Mouse (Mus musculus) ES-Bruce4 (cell line): ENCODE data around the gene Olfr887. TPM values are rescaled to one million over a fixed set of nuclear protein-coding genes. Genes with fewer than 3 reads are reported as not detected.

Experiments used
- H3K27ac ChIP-seq: 2 replicates; pipeline ENCODE4 v1.5.1; 2012; ENCODE audit warnings: low read length, inconsistent platforms; ENCODE audit not compliant: insufficient read depth
- H3K27me3 ChIP-seq: 2 replicates; pipeline ENCODE4 v1.6.1; 2012; ENCODE audit warnings: mild to moderate bottlenecking, low read length, inconsistent platforms; ENCODE audit not compliant: control insufficient read depth, poor library complexity, insufficient read depth, severe bottlenecking
- H3K36me3 ChIP-seq: 2 replicates; pipeline ENCODE4 v1.6.1; 2012; ENCODE audit warnings: inconsistent platforms, mild to moderate bottlenecking, low read length, moderate library complexity; ENCODE audit not compliant: control insufficient read depth, poor library complexity, insufficient read depth, severe bottlenecking
- H3K4me1 ChIP-seq: one replicate; pipeline ENCODE4 v1.8.1; 2011; ENCODE audit warnings: low read length; ENCODE audit not compliant: control insufficient read depth, insufficient read depth
- H3K4me3 ChIP-seq: 2 replicates; pipeline ENCODE4 v1.5.1; 2011; ENCODE audit warnings: low read depth, mild to moderate bottlenecking, low read length
- H3K9ac ChIP-seq: 2 replicates; pipeline ENCODE4 v1.6.1; 2012; ENCODE audit warnings: low read depth, mild to moderate bottlenecking, inconsistent platforms; ENCODE audit not compliant: poor library complexity, severe bottlenecking
- H3K9me3 ChIP-seq: replicated peaks from 2 replicates; pipeline ENCODE4 v1.6.1; 2012; ENCODE audit warnings: mild to moderate bottlenecking, low read length, inconsistent platforms; ENCODE audit not compliant: control insufficient read depth, poor library complexity, insufficient read depth, severe bottlenecking
- CTCF ChIP-seq: IDR thresholded peaks from one replicate; pipeline ENCODE4 v1.8.1; 2011; ENCODE audit warnings: low read depth, low read length
- EP300 ChIP-seq: IDR thresholded peaks from 2 replicates; pipeline ENCODE4 v1.6.1; 2011; ENCODE audit warnings: low read depth, low read length; ENCODE audit not compliant: insufficient read depth
- POLR2A ChIP-seq: IDR thresholded peaks from one replicate; pipeline ENCODE4 v1.8.1; 2011; ENCODE audit warnings: low read length; ENCODE audit not compliant: insufficient read depth
- polyA plus RNA-seq: library from polyadenylated mRNA; stranded (reverse); fragments of >200 nt; gene quantifications from 2 replicates; pipeline ENCODE4 v1.2.4, GENCODE M21; 2011; ENCODE audit warnings: low read depth; ENCODE audit not compliant: missing spikeins, insufficient read depth, insufficient read length

The Olfr887 gene
- polyA plus RNA-seq, result not detected in 2 replicates

DNA sequence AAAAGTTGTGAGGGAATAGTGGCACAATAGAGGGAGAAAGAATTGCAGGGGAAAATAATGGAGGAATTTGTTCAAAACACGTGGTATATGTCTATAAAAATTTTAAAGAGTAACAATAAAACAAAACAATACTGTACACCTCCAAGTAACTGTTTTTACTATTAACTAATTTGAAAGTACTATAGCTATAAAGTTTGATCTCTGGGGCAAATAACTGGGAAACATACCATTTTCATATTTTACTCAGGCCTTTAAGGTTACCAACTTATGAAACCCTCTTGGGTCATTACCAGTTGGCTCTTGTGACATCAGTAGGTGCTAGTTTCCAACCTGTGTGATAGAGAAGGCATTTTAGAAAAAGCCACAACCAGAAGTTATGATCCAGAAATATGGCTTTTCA is at the start of gene Olfr887:
Gene Olfr887 (plus strand): TSS at position 301 of the 400 bp plus-strand sequence.
- no peak within 1 kb of the TSS for H3K27ac ChIP-seq
- no peaks in the 10 kb centered on the region for H3K9me3 ChIP-seq
- H3K27me3 ChIP-seq, result no peaks in the 10 kb centered on the region
- H3K9ac ChIP-seq, result no peak within 1 kb of the TSS
- H3K4me3 ChIP-seq, result no peak within 1 kb of the TSS
- TF ChIP-seq EP300 (no peak), CTCF (no peak), POLR2A (no peak)
- H3K36me3 ChIP-seq, result no peaks in the 10 kb centered on the region
- H3K4me1 ChIP-seq, result no peaks in the 10 kb centered on the region

DNA sequence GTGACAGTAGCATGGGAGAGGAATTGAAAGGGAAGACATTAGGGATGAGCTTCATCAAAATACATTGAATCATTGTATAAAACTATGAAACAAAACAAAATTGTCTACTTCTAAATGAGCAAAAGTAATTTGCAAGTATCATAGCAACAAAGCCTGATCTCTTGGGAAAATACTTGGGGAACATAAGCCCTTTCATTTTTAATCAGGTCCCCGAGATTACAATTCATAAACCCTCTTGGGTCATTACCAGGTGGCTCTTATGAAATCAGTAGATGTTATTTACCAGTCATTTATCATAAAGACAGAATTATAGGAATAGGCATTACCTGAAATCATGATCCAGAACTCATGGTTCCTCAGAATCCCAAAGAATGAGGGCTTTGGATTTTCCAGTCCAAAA is 37.6 kb upstream of the Olfr887 start, which contains the start of gene Olfr884:
Gene Olfr884 (plus strand): TSS at position 301 of the 400 bp plus-strand sequence.
- Histone ChIP-seq H3K36me3 (no peaks in the 10 kb centered on the region), H3K4me1 (no peaks in the 10 kb centered on the region), H3K27me3 (no peaks in the 10 kb centered on the region), H3K27ac (no peak within 1 kb of the TSS), H3K9me3 (no peaks in the 10 kb centered on the region), H3K4me3 (no peak within 1 kb of the TSS), H3K9ac (no peak within 1 kb of the TSS)
- TF ChIP-seq POLR2A, result no peak
- no peak for TF ChIP-seq CTCF
- TF ChIP-seq EP300, result no peak

DNA sequence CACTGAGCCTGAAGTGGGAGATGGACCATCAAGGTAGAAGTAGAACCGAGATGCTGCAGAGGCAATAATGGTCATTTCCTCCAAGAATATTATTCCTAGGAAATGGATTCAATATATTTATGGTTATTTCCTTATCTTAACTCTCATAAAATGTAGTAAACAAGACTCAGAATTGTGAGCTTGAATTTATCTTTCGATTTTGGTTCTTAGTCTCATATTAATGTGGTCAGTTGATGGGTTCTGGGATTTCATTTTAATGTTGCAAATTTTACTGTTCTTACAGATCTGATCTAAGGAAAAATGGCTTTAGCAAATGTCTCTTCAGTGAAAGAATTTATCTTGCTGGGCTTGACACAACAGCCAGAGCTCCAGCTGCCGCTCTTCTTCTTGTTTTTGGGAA is 22.9 kb upstream of the Olfr887 start, which contains the start of gene Olfr885:
Gene Olfr885 (plus strand): TSS at position 301 of the 400 bp plus-strand sequence.
- Histone ChIP-seq H3K36me3 (no peaks in the 10 kb centered on the region), H3K4me1 (no peaks in the 10 kb centered on the region), H3K27me3 (no peaks in the 10 kb centered on the region), H3K9ac (no peak within 1 kb of the TSS), H3K27ac (no peak within 1 kb of the TSS), H3K9me3 (no peaks in the 10 kb centered on the region), H3K4me3 (no peak within 1 kb of the TSS)
- no peak for TF ChIP-seq POLR2A
- no peak for TF ChIP-seq CTCF
- TF ChIP-seq EP300, result no peak

DNA sequence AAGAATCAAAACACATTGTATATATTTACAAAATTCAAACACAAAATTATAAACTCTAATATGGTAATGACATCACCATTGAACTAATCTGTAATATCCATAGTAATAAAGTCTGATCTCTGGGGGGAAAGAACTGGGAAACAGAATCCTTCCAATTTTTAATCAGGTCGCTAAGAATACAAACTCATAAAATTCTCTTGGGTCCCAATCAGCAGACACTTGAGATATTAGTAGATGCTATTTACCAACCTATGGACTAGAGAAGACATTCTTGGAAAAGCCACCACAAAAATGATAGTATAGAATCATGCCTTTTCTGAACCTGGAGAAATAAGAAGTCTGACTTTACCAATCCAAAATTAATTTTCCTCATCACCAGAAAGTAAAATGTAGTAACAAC is 24.0 kb downstream of the Olfr887 start, which contains the start of gene Olfr888:
Gene Olfr888 (plus strand): TSS at position 301 of the 400 bp plus-strand sequence.
- no peaks in the 10 kb centered on the region for H3K27me3 ChIP-seq
- H3K4me1 ChIP-seq, result no peaks in the 10 kb centered on the region
- no peak for TF ChIP-seq CTCF
- no peak for TF ChIP-seq EP300
- TF ChIP-seq POLR2A, result no peak
- no peak within 1 kb of the TSS for H3K4me3 ChIP-seq
- H3K9ac ChIP-seq, result no peak within 1 kb of the TSS
- H3K27ac ChIP-seq, result no peak within 1 kb of the TSS
- H3K9me3 ChIP-seq, result no peaks in the 10 kb centered on the region
- H3K36me3 ChIP-seq, result no peaks in the 10 kb centered on the region

DNA sequence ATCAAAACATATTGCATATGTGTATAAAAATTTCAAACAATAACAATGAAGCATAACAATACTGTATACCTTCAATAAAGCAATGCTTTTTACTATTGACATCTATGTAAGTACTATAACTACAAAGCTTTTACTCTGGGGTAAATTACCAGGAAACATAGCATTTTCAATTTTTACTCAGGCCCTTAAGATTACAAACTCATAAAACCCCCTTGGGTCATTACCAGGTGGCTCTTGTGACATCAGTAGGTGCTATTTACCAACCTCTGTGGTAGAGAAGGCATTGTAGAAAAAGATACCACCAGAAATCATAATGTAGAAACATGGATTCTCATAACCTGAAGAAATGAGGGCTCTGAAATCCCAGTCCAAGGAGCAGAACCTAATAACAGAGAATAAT is 31.0 kb downstream of the Olfr887 start, which contains the start of gene Olfr889:
Gene Olfr889 (plus strand): TSS at position 301 of the 400 bp plus-strand sequence.
- no peak for TF ChIP-seq EP300
- TF ChIP-seq POLR2A, result no peak
- no peak for TF ChIP-seq CTCF
- H3K4me1 ChIP-seq, result no peaks in the 10 kb centered on the region
- H3K27ac ChIP-seq, result no peak within 1 kb of the TSS
- no peaks in the 10 kb centered on the region for H3K9me3 ChIP-seq
- no peak within 1 kb of the TSS for H3K9ac ChIP-seq
- H3K36me3 ChIP-seq, result no peaks in the 10 kb centered on the region
- no peaks in the 10 kb centered on the region for H3K27me3 ChIP-seq
- H3K4me3 ChIP-seq, result no peak within 1 kb of the TSS

Other genes starting within 250 kb of the Olfr887 start
- not detected in 2 replicates for gene Olfr877, start 229.8 kb upstream of the Olfr887 start, polyA plus RNA-seq
- gene Olfr145, start 187.3 kb upstream of the Olfr887 start, polyA plus RNA-seq, result not detected in 2 replicates
- not detected in 2 replicates for gene Olfr878, start 166.2 kb upstream of the Olfr887 start, polyA plus RNA-seq
- not detected in 2 replicates for gene Olfr881, start 92.2 kb upstream of the Olfr887 start, polyA plus RNA-seq
- gene Olfr883, start 58.3 kb upstream of the Olfr887 start, polyA plus RNA-seq, result not detected in 2 replicates
- gene Olfr884, start 37.5 kb upstream of the Olfr887 start, polyA plus RNA-seq, result not detected in 2 replicates
- not detected in 2 replicates for gene Olfr885, start 22.8 kb upstream of the Olfr887 start, polyA plus RNA-seq
- not detected in 2 replicates for gene Olfr888, start 24.1 kb downstream of the Olfr887 start, polyA plus RNA-seq
- gene Olfr889, start 31.1 kb downstream of the Olfr887 start, polyA plus RNA-seq, result not detected in 2 replicates
- not detected in 2 replicates for gene Olfr890, start 58.4 kb downstream of the Olfr887 start, polyA plus RNA-seq
- not detected in 2 replicates for gene Olfr891, start 96.7 kb downstream of the Olfr887 start, polyA plus RNA-seq
- gene Olfr893, start 124.3 kb downstream of the Olfr887 start, polyA plus RNA-seq, result not detected in 2 replicates
- gene Olfr894, start 134.0 kb downstream of the Olfr887 start, polyA plus RNA-seq, result not detected in 2 replicates
- gene Olfr143, start 168.7 kb downstream of the Olfr887 start, polyA plus RNA-seq, result not detected in 2 replicates
- gene Olfr895, start 183.8 kb downstream of the Olfr887 start, polyA plus RNA-seq, result not detected in 2 replicates
- gene Olfr896-ps1, start 207.0 kb downstream of the Olfr887 start, polyA plus RNA-seq, result not detected in 2 replicates
- gene Olfr25, start 245.0 kb downstream of the Olfr887 start, polyA plus RNA-seq, result not detected in 2 replicates